Mouse (Mus musculus) heart, postnatal 14 days (tissue): ENCODE data around the gene Cxcl15. TPM values are rescaled to one million over a fixed set of nuclear protein-coding genes. Genes with fewer than 3 reads are reported as not detected.
A peak's percentile ranks its signal among the peaks of the same experiment; 100 is the strongest.
"Not testable (repeated sequence)": the region's sequence is repeated elsewhere in the genome, so short reads cannot be mapped to it uniquely, and the experiment has no call there.

Experiments
- DNase-seq, 2 experiments: peaks; one replicate each; pipeline ENCODE4 v3.0.0; 2021 to 2022
- intact Hi-C: fragments of 180-260 bp; cut with DNase I; formaldehyde crosslinking; loops from one replicate; pipeline ENCODE4 v1.15.1; 2025
- total RNA-seq, 2 experiments: library from RNA; stranded (reverse); gene quantifications; 2 replicates each; pipeline ENCODE4 v1.2.3; 2021

Cxcl15 gene
- total RNA-seq, 2 experiments from 2014 or later, result 0.22 TPM; not detected in 1

DNA sequence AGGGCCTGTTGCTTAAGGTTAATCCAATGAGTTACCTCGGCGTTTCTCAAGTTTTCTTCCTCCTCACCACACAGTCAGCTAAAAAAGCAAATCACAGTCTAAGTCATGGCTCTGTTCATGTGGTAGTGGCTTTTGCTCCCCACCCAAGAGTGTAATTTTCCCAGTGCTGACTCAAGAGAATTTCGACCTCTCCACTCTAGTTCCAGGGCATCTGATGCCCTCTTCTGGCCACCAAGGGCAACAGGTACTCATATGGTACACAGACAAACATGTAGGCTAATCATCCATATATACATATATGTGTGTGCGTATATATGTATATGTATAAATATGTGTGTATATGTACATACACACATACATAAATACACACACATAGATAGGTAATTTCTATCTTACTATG is 6.2 kb upstream of the Cxcl15 start:
- no peak for DNase-seq
- intact Hi-C loops, result no loop called here

GRCm38 (mm10) chr5:90789306-90790073 is 4.8 kb upstream of the Cxcl15 start:
- no peak for DNase-seq
- intact Hi-C loops, result no loop called here

DNA sequence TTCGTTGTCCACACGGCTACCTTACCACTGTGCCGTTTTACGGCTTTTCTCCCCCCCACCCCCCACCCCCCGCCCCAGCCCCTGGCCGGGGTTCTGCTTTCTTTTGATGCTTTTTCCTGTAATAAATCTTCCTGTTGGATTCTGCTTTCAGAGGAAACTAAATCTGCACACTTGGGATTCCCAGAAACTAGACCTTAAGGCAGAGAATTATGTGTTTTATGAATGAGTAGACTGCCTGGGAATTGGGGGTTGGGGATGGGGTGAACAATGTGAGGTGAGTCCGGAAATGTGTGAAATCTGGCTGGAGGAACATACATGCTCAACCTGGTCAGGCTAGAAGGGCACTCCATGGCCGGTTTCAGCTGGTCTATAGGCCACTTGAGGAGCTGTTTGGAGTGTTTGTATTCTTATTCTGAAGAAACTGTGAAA is 4.2 kb upstream of the Cxcl15 start:
- DNase-seq, result no peak
- intact Hi-C loops, result no loop called here

DNA sequence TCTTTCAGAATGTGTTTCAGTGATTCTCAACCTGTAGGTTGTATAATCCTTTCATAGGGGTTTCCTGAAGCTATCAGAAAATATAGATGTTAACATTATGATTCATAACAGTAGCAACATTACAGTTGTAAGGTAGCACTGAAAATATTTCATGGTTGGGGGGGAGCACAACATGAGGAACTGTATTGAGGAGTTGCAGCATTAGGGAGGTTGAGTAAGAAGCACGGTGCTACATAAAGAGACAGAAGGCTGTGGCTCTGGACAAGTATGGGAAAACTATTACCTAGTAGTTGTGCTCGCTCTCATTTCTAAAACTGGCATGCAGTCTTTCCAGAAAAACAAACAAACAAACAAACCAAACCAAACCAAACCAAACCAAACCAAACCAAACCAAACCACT is 1.1 kb downstream of the Cxcl15 start:
- intact Hi-C loops, DNase-seq: not testable (repeated sequence)

DNA sequence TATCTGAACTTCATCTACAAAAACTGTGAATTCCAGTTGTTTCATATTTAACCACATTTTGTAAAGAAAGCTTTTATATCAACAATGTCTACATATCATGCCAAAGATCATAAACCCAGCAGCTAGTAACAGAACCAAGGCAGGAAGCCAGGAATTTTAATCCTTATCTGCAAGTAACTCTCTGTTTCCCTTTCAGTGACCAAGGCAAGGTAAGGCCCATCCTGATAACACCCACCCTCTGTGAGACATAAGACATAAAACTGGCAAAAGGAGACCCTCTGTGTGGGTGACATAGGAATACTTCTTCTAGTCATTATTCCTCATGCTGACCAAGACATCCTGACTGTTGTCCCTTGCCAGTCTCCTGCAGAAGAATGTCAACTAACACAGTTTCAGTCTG is 10.2 kb downstream of the Cxcl15 start:
- DNase-seq, result no peak
- intact Hi-C loops, result no loop called here

DNA sequence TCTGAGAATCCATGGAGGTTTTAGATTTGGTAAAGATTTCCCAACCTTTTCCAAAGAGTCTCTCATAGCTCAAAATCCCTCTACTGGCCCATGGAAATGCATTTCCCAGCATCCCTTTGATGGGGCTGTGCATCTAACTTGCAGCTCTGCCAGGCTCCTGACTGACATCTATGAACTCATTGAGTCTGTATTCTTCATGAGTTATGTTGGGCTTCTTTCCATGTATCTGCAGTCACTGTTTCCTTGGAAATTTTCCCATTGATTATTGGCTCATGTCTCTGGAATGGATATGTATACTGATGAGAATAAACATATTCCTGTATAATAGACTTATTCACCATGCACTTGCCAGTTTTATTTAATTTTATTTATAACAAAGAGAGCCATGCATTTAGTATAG is 11.7 kb downstream of the Cxcl15 start:
- intact Hi-C loops, result no loop called here
- DNase-seq, result no peak

DNA sequence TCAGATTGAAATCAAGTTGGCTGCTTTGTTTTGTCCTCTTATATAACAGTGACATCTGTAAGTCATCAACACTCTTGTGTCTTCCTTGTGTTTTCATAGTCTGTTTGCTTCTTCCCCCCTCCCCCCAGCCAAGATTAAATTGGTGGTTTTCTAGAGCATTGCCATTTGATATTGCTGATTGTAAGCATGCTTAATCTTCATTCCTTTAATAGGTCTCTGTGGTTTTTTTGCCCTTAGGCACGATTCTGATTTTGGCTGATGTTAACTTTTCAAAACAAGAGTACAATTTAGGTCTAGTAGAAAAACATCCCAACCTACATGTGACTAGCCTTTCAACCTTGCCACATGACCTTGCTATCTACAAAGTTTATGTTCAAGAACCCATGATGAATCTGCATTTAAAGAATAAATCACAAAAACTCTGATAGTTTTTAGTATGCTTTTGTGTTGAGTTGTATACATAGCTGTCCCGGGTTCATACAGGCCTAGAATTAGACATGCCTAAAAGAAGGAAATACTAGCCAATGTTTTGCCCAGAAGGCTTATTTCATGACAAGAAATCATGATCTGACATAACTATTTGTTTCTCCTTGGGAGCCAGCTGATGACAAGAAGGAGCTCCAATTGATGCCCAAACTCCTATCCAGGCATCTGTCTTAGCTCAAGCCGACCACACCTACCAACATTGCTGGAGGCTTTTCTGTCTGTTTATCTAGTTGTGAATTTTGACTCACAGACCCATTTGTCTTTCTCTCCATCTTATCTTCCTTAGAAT is 13.0 kb downstream of the Cxcl15 start:
- intact Hi-C loops, result no loop called here
- no peak for DNase-seq

- intact Hi-C loops, result no loop called here
- no peak for DNase-seq
These were observed 25.4 kb downstream of the Cxcl15 start for GRCm38 (mm10) chr5:90819756-90820155.

DNA sequence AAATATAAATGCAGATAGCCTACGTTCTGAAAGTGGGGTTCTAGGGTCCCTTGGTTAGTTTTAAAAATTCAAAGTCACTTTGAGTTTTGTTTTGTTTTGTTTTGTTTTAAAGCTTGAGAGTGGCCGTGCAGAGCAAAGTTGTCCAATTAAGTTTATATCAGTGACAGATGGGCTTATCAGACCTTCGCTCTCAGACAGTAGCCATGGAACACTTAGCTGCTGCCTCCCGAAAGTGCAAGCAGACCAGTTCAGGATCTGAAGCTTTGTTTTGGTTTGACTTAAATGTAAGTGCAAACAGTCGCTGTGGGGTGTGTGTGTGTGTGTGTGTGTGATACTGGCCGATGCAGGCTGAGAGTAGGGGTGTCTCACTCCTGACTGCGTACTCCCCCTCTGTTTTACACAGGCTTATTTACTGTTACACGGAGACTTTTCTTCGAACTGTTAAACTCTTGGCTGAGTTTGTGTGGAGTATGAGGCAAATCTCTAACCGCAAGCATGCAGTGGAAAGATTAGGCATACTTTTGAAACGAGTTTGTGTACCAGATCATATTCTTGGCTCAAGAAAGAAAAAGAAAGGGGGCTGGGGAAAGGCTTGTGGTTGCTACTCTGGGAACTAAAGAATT is 37.9 kb downstream of the Cxcl15 start:
- no peak for DNase-seq
- intact Hi-C loops, result no loop called here

- DNase-seq, result no peak
- intact Hi-C loops, result no loop called here
These were observed 38.5 kb downstream of the Cxcl15 start for GRCm38 (mm10) chr5:90832768-90833388.

DNA sequence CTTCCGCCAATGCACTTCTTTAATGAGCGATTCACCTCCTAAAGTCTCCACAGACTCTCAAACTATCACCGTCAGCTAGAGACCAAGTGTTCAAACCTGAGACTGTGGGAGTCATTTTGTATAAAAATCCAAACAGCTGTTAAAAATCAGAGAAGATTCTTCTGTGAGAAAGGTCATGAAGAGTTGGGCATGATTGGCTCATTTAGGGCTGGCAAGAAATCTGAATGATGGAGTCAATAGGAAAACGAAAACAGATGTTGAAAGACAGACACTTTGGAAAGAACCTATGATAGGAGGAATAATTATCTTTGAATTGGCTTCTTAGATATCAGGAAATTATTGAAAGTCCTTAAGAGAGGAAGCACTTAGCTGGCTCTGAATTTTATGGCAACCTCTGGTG is 40.1 kb downstream of the Cxcl15 start:
- intact Hi-C loops, result no loop called here
- no peak for DNase-seq

DNA sequence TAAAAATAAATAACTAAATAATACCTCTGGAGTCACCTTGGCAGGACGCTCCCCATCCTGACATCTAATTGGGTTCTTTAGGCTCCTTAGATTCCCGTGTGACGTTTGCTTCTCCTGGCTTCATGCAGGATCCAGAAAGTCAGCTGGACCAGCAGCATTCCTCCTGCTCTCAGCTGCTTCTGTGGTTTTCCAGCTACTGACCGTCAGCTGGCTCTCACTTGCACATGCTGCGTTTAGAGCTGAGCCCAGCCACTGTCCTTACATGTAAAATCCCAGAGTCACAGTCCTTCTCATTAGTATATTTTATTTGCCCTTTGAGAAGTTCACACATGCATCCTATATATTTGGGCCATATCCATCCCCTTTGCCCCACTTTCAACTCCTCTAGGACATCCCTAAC is 44.2 kb downstream of the Cxcl15 start:
- intact Hi-C loops, result no loop called here
- DNase-seq, result peak; percentile 48 to 51

- intact Hi-C loops, result no loop called here
- DNase-seq, result no peak
These were observed 46.9 kb downstream of the Cxcl15 start for GRCm38 (mm10) chr5:90840902-90841869.

DNA sequence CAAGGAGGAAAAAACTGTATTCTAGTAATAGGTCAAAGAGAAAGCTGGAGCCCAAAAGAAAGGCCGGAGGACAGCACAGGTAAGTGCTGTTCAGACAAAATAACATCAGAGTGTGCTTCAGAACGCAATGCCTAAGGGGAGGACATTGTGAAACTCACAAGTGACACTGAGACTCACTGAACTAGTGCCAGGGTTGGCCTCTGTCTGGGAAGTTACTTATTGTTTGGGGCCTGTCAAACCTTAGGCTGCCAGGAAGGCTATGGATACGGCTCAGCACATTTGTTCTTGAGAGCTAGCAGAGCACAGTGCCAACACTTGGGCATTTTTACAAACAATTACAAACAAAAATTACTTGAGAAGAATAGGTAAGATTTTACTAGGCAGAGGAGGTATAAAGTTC is 49.6 kb downstream of the Cxcl15 start:
- intact Hi-C loops, result no loop called here
- no peak for DNase-seq

DNA sequence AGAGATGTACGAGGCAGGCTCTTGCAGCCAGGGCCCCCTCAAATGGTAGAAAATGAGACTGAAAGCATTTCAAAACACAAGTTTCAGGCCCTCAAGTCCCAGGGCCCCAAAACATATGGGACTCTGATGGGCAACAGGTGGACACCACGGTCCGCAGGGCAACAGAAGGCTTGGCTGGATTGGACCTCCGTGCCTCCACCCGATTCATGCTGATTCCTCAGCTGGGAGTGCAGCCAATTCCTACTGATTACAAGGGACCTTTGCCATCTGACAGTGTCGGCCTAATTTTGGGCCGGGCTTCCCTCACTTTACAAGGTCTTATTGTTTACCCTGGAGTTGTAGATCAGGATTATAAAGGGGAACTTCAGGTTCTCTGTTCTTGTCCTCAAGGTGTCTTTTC is 55.8 kb downstream of the Cxcl15 start:
- intact Hi-C loops, result not testable (repeated sequence)

GRCm38 (mm10) chr5:90851391-90851790 is 57.1 kb downstream of the Cxcl15 start:
- DNase-seq, intact Hi-C loops: not testable (repeated sequence)

More for the DNA sequence above, 55.8 kb downstream of the Cxcl15 start:
- not testable (repeated sequence) for DNase-seq
